Mouse (Mus musculus) heart, embryonic 11.5 days (tissue): Measurements from ENCODE around the gene Pfdn2. TPM values are rescaled to one million over a fixed set of nuclear protein-coding genes. Genes with fewer than 3 reads are reported as not detected.

Source experiments
- ATAC-seq: fragments of 200-750 bp; cut with Nextera tagmentation; replicated peaks from 2 replicates; pipeline ENCODE4 v1.8.0; 2017; ENCODE audit warnings: moderate library complexity; ENCODE audit not compliant: insufficient number of reproducible peaks, low FRiP score, low TSS enrichment
- H3K27ac ChIP-seq: fragments of 300-500 bp; sonication (generic); 2 replicates; pipeline ENCODE4 v1.5.1; 2014; ENCODE audit warnings: mild to moderate bottlenecking, low read depth, low read length
- H3K27me3 ChIP-seq: fragments of 300-500 bp; sonication (generic); 2 replicates; pipeline ENCODE4 v1.6.1; 2014; ENCODE audit warnings: mild to moderate bottlenecking, low read length, mixed read lengths; ENCODE audit not compliant: control insufficient read depth, insufficient read depth
- H3K36me3 ChIP-seq: fragments of 300-500 bp; sonication (generic); 2 replicates; pipeline ENCODE4 v1.6.1; 2014; ENCODE audit warnings: mild to moderate bottlenecking, low read length, moderate library complexity, mixed read lengths; ENCODE audit not compliant: control insufficient read depth, insufficient read depth
- H3K4me1 ChIP-seq: fragments of 300-500 bp; sonication (generic); 2 replicates; pipeline ENCODE4 v1.6.1; 2014; ENCODE audit warnings: low read length; ENCODE audit not compliant: control insufficient read depth, insufficient read depth
- H3K4me2 ChIP-seq: fragments of 300-500 bp; sonication (generic); 2 replicates; pipeline ENCODE4 v1.6.1; 2014; ENCODE audit warnings: mild to moderate bottlenecking, moderate library complexity
- H3K4me3 ChIP-seq: fragments of 300-500 bp; sonication (generic); 2 replicates; pipeline ENCODE4 v1.5.1; 2014; ENCODE audit warnings: low read depth, low read length
- H3K9ac ChIP-seq: fragments of 300-500 bp; sonication (generic); 2 replicates; pipeline ENCODE4 v1.6.1; 2014; ENCODE audit warnings: mild to moderate bottlenecking, low read depth, low read length, moderate library complexity
- H3K9me3 ChIP-seq: fragments of 300-500 bp; sonication (generic); replicated peaks from 2 replicates; pipeline ENCODE4 v1.6.1; 2016; ENCODE audit warnings: low read length; ENCODE audit not compliant: control insufficient read depth
- WGBS: fragments of 180-500 bp; shearing (Covaris S2); extraction: QIAGEN DNeasy Blood & Tissue Kit; methylation state at CpG from one replicate; pipeline ENCODE4 v1.1.7; 2014; ENCODE audit not compliant: insufficient replicate concordance; 5-methylcytosine and 5-hydroxymethylcytosine counted together
- polyA plus RNA-seq: library from polyadenylated mRNA; unstranded; fragments of >200 nt; fragmentation: Nextera tagmentation; extraction: Ambion mirVana; gene quantifications from 2 replicates; pipeline ENCODE4 v1.2.1, GENCODE M21; 2014

Pfdn2 gene
- polyA plus RNA-seq, 1 experiment from 2014 or later, result 51.3 TPM

DNA sequence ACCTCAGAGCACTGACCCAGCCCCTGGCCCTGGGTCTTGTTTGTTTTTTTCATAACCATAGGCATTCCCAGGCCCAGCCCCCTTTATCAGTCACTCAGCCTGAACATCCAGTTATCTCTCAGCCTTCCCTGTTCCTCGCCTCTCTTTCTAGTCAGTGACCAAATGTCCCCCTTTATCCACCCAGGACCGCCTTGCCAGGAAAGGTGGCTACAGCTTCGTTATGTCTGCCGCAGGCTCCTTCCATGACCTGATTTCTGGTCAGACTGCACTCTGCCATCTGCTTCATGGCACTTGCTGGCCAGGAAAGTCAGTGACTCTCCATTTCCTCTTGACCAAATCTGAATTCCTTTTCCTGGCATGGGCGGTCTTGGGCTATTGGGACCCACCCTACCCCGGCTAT lies 32.8 kb downstream of the Pfdn2 start:
- H3K9me3 ChIP-seq, result no peaks in the 10 kb centered on the region
- 54% methylated on average over 6 of the region's 6 CpGs for WGBS
- H3K27me3 ChIP-seq, result peaks cover 15% of the 10 kb centered on the region
- no peak for ATAC-seq
- no peak overlapping the region for H3K9ac ChIP-seq
- no peaks in the 10 kb centered on the region for H3K36me3 ChIP-seq
- H3K4me2 ChIP-seq, result no peak overlapping the region
- H3K4me3 ChIP-seq, result no peak overlapping the region
- no peaks in the 10 kb centered on the region for H3K4me1 ChIP-seq
- H3K27ac ChIP-seq, result no peak overlapping the region

DNA sequence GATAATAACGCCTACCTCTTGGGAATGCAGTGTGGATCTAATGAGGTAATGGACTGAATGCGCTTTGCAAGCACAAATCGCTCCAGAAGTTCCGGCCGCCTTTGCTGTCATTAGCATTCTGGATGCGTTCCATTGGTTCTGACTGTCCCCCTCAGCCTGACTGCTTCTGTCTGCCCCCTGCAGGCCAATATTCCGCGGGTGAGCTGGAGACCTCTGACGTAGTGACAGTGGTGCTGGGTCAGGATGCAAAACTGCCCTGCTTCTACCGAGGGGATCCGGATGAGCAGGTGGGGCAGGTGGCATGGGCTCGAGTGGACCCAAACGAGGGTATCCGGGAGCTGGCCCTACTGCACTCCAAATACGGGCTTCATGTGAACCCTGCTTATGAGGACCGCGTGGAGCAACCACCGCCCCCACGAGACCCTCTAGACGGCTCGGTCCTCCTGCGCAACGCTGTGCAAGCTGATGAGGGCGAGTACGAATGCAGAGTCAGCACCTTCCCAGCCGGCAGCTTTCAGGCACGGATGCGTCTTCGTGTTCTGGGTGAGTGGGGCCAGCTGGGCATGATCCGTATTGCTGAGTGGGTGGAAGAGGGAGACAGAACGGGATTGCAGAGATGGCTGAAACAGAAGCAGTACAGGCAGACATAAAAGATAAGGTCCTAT lies 34.6 kb downstream of the Pfdn2 start:
- ATAC-seq, result no peak; the same call in 1 of the 2 replicates
- H3K4me2 ChIP-seq, result peak overlapping the region; percentile 64
- H3K27me3 ChIP-seq, result peaks cover 15% of the 10 kb centered on the region
- H3K27ac ChIP-seq, result no peak overlapping the region
- no peaks in the 10 kb centered on the region for H3K4me1 ChIP-seq
- H3K9me3 ChIP-seq, result no peaks in the 10 kb centered on the region
- peak overlapping the region; percentile 29; the same call in 1 of the 2 replicates for H3K4me3 ChIP-seq
- no peaks in the 10 kb centered on the region for H3K36me3 ChIP-seq
- no peak overlapping the region for H3K9ac ChIP-seq
- WGBS, result 5% methylated on average over 31 of the region's 31 CpGs

DNA sequence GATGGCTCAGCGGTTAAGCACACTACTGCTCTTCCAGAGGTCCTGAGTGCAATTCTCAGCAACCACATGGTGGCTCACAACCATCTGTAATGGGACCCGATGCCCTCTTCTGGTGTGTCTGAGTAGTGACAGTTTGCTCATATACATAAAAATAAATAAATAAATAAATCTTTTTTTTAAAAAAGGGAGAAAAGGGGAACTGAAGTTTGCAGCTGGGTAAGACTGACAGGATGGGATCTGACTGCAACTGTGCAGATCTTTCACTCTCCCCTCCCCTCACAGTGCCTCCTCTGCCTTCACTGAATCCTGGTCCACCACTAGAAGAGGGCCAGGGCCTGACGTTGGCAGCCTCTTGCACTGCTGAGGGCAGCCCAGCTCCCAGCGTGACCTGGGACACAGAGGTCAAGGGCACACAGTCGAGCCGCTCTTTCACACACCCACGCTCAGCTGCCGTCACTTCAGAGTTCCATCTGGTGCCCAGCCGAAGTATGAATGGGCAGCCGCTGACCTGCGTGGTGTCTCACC lies 36.7 kb downstream of the Pfdn2 start:
- Histone ChIP-seq H3K27ac (no peak overlapping the region), H3K4me3 (no peak overlapping the region), H3K36me3 (no peaks in the 10 kb centered on the region), H3K4me1 (no peaks in the 10 kb centered on the region), H3K27me3 (peaks cover 15% of the 10 kb centered on the region), H3K9ac (no peak overlapping the region), H3K9me3 (no peaks in the 10 kb centered on the region), H3K4me2 (no peak overlapping the region)
- no peak for ATAC-seq
- 77% methylated on average over 11 of the region's 11 CpGs for WGBS

DNA sequence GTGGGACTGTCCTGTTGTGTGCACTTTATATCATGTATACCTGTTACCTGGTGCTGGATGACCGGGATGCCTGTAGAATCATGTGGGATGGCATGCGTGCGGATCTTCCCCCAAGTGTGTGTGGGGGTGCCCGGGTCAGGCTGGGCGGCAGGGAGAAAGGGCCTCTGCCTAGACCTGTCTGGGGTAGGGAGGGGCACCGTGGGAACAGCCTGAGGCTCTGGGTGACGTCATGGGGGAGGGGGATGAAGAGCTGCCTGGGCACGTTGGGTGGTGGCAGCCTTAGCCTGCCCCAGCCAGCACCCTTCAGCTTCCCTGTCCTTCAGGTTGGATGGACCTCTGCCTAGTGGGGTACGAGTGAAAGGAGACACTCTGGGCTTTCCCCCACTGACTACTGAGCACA lies 38.9 kb downstream of the Pfdn2 start:
- Histone ChIP-seq H3K4me2 (no peak overlapping the region), H3K27me3 (peaks cover 15% of the 10 kb centered on the region), H3K4me1 (peaks cover 2% of the 10 kb centered on the region; the same call in 1 of the 2 replicates), H3K36me3 (no peaks in the 10 kb centered on the region), H3K4me3 (no peak overlapping the region), H3K9me3 (no peaks in the 10 kb centered on the region), H3K27ac (no peak overlapping the region), H3K9ac (no peak overlapping the region)
- ATAC-seq, result no peak
- 58% methylated on average over 9 of the region's 9 CpGs for WGBS

DNA sequence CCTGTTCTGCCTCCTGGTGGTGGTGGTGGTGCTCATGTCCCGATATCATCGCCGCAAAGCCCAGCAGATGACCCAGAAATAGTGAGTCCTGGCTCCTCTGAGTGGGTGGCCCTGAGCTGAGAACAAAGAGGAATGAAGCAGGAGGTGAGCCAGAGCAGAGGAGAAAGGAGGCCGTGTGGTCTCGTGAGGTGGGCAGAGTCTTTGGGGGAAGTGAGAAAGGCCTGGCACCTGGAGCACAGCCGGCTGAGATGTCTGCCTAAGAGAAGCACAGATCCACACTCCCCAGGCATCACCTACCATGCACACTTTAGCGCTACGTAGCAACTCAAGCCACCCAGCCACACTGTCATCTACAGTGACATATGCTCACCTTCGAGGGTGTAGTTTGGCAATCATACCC lies 39.7 kb downstream of the Pfdn2 start:
- Histone ChIP-seq H3K27me3 (peaks cover 9% of the 10 kb centered on the region), H3K4me2 (no peak overlapping the region)
- 55% methylated on average over 9 of the region's 9 CpGs for WGBS

DNA sequence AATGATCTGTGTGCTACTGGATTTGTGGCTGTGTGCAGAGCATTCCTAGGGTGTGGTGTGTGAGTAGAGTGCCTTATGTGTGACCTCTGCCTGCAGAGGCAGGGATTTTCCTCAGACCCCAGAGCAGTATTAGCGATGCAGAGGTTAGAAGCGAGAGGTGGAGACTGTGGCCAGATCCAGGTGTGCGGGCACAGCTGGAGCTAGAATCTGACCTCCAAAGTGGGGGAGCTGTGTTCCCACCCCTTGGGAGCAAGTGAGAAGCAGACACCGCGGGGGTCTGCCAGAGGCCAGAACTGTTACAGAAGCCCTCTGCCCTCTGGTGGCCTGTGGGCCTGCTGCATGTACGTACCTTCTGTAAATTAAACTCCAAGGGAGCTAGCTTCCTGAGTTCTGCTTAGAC lies 41.6 kb downstream of the Pfdn2 start:
- no peaks in the 10 kb centered on the region for H3K36me3 ChIP-seq
- H3K27ac ChIP-seq, result no peak overlapping the region
- H3K9ac ChIP-seq, result peak overlapping the region; percentile 58; the same call in 1 of the 2 replicates
- no peaks in the 10 kb centered on the region for H3K9me3 ChIP-seq
- WGBS, result 15% methylated on average over 6 of the region's 6 CpGs
- H3K4me3 ChIP-seq, result no peak overlapping the region
- H3K4me2 ChIP-seq, result peak overlapping the region; percentile 53
- ATAC-seq, result no peak; the same call in 1 of the 2 replicates
- no peaks in the 10 kb centered on the region for H3K27me3 ChIP-seq
- H3K4me1 ChIP-seq, result peaks cover 2% of the 10 kb centered on the region; the same call in 1 of the 2 replicates

More for the DNA sequence above, 39.7 kb downstream of the Pfdn2 start:
- Histone ChIP-seq H3K27ac (no peak overlapping the region), H3K9me3 (no peaks in the 10 kb centered on the region), H3K9ac (no peak overlapping the region), H3K36me3 (no peaks in the 10 kb centered on the region), H3K4me1 (peaks cover 2% of the 10 kb centered on the region; the same call in 1 of the 2 replicates), H3K4me3 (no peak overlapping the region)
- ATAC-seq, result no peak

DNA sequence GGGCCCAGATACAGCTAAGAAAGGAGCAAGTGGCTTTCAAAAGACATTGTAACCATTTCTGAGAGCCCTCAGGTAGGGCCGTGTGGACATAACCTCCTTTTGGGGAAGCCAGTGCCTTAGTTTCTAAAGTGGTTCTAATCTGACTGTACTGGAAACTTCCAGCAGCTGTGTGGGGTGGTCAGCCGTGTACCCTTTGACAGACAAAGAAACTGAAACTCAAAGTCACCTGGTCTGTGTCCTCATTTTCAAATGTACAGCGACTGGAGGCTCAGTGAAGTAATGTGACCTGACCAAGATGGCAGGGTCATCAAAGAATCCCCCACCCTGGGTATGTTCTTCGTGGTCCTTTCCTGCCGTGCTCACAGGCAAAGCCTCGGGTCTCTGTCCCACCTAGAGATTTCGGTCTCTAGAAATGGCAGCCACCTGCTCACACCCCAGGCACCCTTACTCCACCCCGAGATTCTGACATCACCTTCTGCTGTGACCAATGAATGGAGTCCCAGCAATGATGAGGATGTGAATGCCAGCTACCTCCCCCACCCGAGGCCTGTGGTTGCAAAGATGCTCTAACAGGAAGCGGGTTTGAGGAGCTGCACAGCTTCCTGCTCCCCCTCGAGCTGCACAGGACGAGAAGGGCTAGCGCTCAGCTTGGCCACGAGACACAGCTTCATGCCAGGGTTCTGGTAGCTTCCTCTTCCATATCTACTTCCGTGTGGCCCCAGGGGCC lies 43.1 kb downstream of the Pfdn2 start, which contains the start of gene Arhgap30:
Gene Arhgap30 (plus strand): TSS at position 579 of the 727 bp plus-strand sequence.
- no peak within 1 kb of the TSS; the same call in 1 of the 2 replicates for H3K4me2 ChIP-seq
- WGBS, result 71% methylated on average over 15 of the region's 15 CpGs
- H3K4me1 ChIP-seq, result peaks cover 2% of the 10 kb centered on the region; the same call in 1 of the 2 replicates
- no peaks in the 10 kb centered on the region for H3K36me3 ChIP-seq
- no peak within 1 kb of the TSS for H3K4me3 ChIP-seq
- no peaks in the 10 kb centered on the region for H3K9me3 ChIP-seq
- H3K9ac ChIP-seq, result no peak within 1 kb of the TSS
- H3K27ac ChIP-seq, result no peak within 1 kb of the TSS
- H3K27me3 ChIP-seq, result no peaks in the 10 kb centered on the region
- no peak for ATAC-seq

DNA sequence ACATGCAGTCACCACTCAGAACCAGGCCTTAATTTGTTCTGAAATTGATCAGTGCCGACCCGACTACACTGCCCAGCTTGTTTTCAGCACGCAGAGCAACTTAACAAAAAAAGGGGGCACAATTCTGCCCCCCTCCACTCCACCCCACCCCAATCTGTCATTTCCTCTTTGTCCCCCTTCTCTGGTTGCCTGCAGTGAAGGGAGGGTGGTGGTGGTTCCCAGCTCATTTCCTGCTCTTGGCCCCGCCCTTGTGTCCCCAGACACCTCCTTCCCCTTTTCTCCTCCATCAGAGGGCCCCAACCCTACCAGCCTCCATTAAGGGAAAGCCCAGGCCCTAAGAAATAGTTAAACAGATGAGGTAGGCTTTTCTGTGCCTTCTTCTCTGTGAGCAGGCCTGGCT lies 44.6 kb downstream of the Pfdn2 start:
- no peak overlapping the region for H3K9ac ChIP-seq
- no peak overlapping the region for H3K4me2 ChIP-seq
- H3K27me3 ChIP-seq, result no peaks in the 10 kb centered on the region
- no peak overlapping the region for H3K27ac ChIP-seq
- WGBS, result 72% methylated on average over 4 of the region's 4 CpGs
- peaks cover 2% of the 10 kb centered on the region; the same call in 1 of the 2 replicates for H3K4me1 ChIP-seq
- no peak overlapping the region for H3K4me3 ChIP-seq
- H3K36me3 ChIP-seq, result no peaks in the 10 kb centered on the region
- ATAC-seq, result no peak
- H3K9me3 ChIP-seq, result no peaks in the 10 kb centered on the region
